Mouse (Mus musculus) c-Kit-negative CD71-positive TER-119-positive erythroid progenitor cells, embryonic 14.5 days (primary cell): Measurements from ENCODE around the gene Cisd3.
"Not testable (repeated sequence)": the region's sequence is repeated elsewhere in the genome, so short reads cannot be mapped to it uniquely, and the experiment has no call there.

ENCODE experiments used
- DNase-seq: peaks from one replicate; pipeline ENCODE4 v3.0.0-alpha.2; 2013; ENCODE audit warnings: low read depth, low spot score

Gene Cisd3

DNA sequence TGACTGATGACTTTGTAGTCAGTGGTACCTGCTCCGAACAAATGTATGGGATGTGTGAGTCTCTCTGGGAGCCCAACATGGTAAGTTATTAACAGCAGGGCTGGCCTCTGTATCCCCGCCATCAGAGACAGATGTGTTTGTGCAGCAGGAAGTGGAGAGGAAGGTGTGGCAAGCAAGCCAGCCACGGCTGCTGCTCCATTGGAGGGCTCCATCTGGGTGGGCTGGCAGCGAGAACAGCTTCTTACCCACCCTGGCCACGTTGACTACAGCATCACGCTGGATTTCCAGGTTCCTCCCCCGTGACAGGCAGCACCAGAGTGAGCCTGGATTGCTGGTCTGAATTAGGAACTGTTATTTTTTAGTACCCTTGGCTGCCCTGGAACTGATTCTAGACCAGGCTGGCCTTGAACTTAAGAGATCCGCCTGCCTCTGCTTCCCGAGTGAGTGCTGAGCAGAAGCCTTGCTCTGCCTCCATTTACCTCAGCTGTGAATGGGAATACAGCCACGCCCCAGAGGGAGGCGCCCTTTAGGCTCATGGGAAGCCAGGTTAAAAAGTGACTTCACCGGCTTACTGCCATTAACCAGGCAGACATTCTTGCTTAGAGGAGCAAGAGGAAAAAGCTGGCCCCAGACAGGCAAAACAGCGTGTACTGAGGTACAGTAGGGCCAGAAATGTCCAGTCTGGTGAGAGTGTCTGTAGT, 25.7 kb downstream of the Cisd3 start:
- no peak for DNase-seq

DNA sequence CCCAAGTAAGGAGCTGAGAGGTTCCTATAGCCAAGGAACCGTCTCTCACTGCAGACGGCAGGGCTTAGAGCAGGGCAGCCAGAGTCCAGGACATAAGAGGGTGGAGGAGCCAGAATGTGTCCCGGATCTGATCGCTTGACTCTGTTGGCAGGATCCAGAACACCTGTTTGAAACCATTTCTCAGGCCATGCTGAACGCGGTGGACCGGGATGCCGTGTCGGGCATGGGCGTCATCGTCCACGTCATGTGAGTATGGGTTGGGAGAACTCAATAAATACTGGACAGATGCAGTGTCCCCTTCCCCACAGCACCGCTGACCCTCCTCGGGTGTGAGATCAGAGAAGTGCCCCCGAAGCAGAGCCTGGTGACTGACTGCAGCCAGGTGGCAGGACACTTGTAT, 26.7 kb downstream of the Cisd3 start:
- DNase-seq: no peak

DNA sequence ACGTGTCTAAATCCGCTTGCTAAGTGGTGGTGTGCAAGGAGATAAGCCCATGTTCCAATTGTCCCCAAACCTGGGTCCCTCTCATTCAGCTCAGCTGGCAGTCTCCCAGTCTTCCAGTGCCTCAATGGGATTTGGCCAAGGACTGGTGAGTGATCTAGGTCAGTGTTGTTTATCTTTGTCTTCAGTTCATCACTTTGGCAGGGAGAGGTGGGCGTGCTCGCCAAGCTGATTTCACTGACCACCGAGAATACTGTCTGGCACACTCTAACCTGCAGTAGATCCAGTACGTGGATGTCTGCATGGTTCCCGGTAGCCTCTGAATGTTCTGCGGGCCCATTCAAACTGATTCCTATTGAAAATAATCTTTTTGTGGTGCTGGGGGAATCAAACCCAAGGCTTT, 28.3 kb downstream of the Cisd3 start:
- no peak for DNase-seq

DNA sequence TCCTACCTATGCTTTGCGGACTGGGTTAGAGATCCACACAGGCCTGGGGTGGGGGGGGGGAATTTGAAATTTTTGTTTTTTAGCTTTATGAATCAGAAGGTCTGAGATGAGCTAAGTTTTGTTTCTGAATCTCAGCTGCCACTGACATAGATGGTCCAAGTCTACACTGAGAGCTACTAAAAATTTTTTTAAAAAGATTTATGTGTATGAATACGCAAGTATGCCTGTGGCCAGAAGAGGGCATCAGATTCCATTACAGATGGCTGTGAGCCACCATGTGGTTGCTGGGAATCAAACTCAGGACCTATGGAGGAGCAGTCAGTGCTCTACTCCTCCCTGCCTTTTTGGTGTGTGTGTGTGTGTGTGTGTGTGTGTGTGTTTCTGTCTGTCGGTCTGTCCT, 28.7 kb downstream of the Cisd3 start:
- no peak for DNase-seq

DNA sequence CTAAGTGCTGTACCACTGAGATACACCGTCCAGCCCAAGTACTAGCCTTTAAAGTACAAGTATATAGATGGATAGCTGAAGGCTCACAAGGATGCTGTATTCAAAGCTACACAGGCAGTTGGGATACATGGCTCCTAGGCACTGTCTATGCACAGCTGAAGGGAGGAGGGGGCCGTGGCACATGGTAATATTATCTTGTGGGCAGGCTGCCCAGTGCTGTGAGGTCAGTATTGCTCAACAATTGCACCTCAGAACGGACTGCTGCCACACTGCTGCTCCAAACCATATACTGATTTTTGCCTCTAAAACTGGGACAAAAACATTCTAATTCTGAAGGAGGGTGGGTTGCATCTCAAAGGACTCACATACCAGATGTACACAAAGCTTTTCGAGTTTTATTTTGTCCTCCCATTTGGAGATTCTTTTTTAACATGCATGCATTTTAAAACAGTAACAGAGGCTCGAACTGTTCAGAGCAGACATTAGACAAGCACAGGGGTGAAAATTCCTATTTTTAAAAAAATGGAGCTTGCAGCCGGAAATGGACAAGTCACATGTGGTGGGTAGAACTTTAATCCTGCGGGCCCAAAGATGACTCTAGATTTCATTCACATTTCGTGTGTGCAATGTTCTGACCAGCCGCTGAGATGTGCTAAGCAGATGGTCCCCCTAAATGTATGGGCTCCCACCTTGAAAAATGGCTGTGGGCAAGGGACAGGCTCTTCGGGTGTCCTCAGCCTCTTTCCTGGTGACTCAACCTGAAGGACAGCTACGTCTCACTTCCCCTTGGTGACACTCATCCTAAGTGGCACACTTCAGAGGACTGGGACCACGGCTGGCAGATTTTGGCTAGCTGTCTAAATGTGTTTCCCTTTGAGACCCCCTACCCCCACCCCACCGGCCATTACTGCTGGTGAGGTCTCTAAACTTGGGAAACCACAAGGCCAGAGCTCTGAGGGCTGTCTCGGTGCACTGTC, 29.4 kb downstream of the Cisd3 start:
- DNase-seq: no peak

DNA sequence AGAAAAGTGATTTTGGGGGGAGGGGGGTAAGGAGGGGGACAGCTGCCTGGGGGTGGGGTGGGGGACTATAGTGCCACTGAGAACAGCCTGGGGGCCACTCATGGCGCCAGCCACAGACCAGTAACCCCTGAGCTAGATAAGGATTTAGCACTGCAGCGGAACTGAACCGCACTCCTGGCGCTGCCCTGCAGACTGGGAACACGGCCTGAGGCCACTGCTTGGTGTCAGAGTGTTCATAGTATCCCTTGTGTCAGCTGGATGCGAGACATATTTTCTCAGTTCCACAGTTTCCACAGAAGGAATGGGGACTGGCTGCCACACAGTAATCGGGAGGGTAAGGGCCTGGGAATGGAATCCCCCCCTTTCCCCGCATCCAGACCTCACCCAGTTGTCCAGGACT, 30.4 kb downstream of the Cisd3 start:
- DNase-seq: no peak

DNA sequence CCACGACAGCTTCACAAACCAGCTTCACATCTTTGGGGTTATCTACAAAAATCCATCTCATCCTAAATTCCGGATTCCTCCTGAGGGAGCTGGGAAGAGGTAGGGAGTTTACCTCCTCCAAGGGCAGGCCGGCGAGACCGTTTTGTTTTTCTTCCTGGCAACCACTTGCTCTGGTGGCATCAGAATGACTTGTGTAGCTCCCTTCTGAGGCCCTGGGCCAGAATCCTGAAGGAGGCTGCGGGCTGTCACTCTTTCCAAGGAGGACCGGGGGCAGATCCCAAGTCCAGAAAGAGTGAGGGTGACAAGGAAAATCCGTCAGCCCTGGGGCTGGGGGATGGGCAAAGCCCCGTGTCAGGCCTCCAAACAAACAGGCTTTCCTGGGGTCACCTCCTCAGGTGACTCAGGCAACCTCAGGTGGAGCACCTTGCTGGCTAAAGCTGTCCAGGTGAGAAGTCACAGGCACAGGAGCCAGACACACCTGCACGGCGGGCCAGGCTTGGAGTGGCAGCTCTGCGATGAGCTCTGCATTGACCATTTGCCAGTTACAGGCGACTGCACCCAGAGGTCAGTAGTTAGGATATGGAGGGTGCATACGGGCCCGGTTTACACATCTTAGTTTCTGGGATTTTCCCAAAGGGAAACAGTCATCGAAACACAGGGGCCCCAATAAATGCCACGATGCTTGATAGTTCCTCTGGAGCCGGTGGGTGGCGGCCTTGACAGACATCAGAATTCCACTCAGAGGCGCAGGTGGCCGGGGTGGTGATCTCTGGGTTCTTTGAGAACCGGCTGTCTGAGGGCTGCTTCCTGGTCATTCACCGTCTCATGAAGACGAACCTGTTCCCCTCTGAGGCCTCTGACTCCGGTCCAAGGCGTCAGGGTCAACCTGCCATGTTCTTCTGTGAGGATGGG, 32.0 kb downstream of the Cisd3 start:
- DNase-seq: no peak

DNA sequence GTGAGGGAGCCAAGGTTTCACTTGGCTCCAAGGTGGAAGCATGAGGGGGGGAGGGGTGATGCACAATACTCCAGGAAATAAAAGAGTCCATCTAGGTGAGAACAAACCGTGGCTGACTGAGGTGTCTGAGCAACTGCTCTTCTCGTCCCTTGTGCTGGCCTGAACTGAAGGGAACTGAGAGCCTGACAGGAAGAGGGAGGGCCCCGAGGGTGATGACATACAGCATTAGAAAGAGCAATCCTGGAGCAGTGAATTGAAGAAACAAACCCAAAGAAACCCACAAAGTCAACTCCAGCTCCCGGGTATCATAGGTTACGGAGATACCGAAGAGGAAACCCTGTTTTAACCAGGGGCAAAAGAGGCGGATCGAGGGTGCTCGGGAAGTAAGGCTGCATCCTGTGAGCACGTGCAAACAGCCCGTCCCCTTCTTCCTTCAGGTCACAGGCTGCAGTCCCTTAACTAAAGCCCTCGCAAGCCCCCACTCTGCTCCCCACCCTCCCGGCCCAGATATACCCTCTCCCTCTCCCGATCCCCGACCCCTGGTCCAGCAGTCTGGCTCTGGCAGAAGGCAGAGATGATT, 32.7 kb downstream of the Cisd3 start:
- no peak for DNase-seq

DNA sequence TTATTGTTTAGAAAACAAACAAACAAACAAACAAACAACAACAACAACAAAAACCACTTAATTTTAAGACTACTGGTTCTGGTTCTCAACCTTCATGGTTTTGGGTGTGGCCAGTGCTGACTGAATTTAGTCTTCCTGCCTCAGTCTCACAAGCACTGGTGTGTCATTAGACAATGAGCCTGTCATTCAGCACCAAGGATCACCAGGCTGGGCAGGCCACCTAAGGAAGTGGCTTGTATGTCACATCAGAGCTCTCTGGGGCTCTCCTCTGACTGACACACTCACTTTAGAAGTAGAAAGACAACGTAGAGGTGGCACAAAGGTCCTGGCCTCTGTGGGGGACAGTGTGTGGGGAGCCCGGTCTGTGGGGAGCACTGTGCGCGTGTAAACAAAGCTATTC, 33.4 kb downstream of the Cisd3 start:
- DNase-seq: no peak

DNA sequence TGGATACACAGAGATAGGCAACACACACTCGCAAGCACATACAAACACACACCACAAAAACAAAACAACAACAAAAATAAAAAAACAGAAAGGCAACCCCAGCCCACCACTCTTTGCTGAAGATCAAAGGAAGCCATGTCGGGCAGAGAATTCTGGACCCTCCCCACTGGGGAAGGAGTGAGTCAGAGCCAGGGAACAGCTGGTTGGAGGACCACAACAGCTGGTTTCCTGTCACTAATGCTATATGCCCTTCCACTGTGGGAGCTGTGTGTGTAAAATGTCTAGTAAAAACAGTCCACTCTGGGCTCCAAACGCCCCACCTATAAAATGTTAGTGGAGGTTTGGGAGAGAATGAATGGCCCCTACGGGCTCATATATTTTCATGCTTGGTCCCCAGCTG, 35.7 kb downstream of the Cisd3 start:
- DNase-seq: no peak

DNA sequence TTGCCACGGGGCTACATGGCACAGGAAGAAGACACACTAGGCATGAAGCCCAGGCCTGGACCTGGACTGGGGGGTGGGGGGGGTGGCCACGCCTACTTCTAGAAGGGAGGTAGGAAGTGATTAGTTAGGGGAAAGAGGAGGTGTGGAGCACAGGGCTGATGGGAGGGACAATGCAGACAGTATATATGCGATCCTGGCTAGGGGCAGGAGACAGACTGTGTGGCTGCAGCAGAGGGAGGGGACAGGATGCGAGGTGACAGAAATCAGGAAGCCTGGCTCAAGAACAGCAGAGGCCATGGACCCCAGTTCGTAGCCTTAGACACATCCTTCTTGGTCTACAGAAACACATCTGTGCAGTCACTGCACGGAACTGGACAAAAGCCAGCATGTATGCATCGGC, 38.1 kb downstream of the Cisd3 start:
- no peak for DNase-seq

DNA sequence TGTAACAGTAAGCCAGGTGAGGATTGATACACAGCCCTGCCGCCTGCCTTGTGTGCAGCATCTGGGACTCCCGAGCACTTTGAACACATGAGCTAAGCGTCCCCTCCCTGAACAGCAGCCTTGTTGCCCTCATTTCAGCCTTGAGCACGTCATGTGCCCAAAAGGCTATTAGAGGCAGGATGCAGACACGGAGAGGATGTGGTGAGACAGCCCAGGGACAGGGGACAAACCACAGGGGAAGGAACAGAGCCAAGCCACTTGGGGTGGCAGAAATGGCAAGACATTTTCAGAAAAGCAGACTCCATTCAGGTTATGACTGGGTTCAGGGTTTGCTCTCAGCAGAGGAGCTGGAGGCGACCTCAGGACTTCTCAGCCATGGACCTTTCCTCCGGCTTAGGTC, 42.7 kb downstream of the Cisd3 start:
- DNase-seq: no peak

DNA sequence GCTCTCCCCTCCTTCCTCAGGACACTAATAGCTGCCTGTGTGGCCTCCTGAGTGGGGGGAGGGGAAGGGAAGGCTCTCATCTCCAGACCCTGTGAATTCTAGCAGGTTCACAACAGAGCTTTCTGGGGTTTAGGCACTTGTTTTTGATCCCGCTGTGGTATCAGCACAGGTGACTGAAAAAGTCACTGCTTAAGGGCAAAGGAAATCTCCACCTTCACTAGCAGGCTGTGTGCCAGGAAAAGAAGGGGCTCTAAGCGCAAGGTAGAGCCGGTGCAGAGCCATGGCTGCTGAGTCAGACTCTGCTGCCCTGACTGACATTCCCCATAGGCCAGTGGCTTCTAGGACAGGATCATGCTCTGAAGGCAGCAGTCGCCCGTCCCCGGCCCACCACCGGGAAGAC, 43.1 kb downstream of the Cisd3 start:
- no peak for DNase-seq

DNA sequence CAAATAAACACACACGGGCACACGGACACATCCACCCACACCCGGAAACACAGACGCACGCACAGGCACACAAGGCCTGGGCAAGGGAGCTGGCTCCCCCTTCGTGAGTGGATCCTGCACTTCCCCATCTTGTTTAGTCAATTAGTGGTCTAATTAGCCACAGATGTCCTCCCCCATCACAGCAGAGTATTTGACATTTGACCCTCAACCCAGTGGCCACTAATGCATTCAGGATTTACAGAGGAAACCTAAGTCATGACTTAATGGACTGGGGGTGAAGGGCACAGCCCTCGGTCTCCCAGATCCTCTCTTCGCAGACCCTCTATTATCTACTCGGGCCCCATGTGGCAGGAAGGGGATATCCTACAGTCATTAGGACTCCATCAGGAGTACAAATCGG, 48.1 kb downstream of the Cisd3 start:
- DNase-seq: no peak

DNA sequence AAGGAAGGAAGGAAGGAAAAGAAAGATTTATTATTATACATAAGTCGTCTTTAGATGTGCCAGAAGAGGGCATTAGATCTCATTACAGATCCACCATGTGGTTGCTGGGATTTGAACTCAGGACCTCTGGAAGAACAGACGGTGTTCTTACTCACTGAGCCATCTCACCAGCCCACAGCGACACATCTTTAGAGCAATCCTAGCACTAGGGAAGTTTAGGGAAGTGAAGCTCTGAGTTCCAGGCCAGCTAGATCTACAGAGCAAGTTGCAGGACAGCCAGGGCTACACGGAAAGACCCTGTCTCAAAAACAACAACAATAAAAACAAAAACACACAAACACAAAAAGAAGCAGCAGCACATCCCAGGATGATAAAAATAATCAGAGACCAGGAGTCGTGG, 49.2 kb downstream of the Cisd3 start:
- not testable (repeated sequence) for DNase-seq

DNA sequence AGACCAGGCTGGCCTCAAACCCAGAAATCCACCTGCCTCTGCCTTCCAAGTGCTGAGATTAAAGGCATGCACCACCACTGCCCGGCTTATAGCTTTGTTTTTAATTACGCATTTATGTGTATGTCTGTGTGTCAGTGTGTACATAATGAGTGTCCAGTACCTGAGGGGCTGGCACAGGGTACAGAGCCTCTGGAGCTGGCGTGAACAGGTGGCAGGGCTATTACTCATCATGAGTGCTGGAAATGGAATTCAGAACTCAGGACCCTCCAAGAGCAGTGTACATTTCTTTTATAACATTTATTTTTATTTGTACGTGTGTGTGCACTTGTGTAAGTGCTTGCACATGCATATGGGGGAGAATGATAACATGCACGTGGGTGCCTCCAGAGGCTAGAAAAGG, 51.0 kb downstream of the Cisd3 start:
- DNase-seq: no peak

DNA sequence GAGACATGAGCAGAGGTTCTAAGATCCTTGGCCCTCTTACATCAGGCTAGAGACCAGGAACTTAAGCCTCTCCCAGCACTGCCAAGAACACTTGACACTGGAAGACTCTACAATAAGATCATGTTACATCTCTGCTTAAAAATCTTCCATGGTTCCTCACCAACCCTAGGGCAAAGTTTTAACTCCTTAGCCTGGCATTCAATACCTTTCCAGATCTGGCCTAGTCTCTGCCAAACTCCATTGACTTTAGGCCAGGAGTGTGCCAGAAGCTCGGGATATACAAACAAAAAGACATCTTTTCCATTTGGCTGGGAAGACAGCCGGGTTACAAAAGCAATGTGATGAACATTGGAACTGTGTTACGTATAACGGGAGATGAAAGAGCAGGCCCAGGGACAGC, 52.0 kb downstream of the Cisd3 start:
- DNase-seq: no peak
